Mouse (Mus musculus): ENCODE data around the gene Gm5737.
A peak's percentile ranks its signal among the peaks of the same experiment; 100 is the strongest.

Gene Gm5737

DNA sequence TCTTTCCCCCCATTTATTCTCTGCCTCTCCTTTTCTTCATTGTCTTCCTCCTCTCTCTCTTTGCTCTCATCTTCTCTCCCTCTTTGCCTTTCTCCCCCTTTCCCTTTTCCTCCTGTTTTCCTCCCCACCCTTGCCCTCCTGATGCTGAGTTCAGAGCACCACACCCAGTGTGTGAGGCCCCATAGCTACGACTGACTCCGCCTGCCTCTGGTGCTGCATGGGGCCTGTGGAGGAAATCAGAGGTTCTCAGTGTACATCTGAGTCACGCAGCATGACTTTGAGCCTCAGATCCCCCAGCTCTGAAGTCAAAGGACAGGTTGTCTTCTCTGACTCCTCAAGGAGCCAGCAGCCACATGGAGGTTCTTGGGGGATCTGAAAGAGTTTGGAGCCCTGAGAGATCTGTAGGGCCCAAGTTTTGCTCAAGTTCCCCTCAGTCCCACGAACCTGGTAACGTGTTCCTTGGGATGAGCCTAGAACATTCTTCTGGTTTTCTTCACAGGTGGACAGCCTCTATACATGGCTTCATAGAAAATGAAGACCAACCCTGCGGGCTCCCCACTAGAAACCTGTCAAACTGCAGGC is at the start of gene Gm5737:
TSS of gene Gm5737 (plus strand) at position 532 of the 582 bp plus-strand sequence.
- DNase-seq (ENCODE audit: low read depth in 1 of 2, low spot score in 2 of 2) = no peak

DNA sequence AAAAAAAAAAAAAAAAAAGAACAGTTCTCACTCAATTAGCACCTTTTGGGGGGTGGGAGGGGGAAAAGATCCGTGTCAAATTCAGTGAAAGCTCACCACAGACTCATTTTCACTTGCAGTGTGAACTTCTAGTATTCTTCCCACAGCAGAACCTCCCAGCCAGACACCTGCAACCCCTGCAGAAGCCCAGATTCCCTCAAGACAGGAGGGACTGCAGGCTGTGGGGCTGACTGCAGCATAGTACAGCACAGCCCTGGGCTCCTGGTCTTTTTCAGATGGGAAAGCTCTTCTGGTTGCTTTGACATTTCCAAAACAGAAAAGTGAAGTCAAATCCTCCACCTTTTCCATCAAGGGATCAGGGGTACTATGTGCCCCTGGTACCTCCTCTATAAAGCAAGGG is 44.8 kb upstream of the Gm5737 start:
- no peak for DNase-seq (ENCODE audit: low read depth in 1 of 2, low spot score in 2 of 2)

DNA sequence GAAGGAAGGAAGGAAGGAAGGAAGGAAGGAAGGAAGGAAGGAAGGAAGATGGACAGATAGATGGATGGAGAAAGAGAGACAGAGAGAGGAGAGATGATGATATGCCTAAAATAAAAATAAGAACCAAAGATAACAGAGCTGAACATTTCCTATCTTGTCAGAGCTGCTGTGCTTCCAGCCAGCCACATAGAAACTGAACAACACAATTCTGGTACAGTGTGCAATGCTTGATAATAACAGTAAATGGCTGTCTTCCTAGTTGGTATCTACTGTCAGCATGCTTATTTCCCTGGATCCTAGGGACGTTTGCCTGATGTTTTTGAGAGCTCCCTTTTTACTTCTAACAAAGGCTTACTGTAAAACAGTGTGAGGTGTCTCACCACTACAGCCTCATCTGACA is 40.8 kb upstream of the Gm5737 start:
- no peak for DNase-seq (ENCODE audit: low read depth in 1 of 2, low spot score in 2 of 2)

- DNase-seq (ENCODE audit: low read depth in 1 of 2, low spot score in 2 of 2) = no peak
Observed at GRCm38 (mm10) chr7:120778012-120778411, 34.2 kb upstream of the Gm5737 start.

GRCm38 (mm10) chr7:120795544-120795943 is 16.6 kb upstream of the Gm5737 start:
- DNase-seq (ENCODE audit: low read depth in 1 of 2, low spot score in 2 of 2) = no peak

- DNase-seq (ENCODE audit: low read depth in 1 of 2, low spot score in 2 of 2) = no peak
Observed at GRCm38 (mm10) chr7:120796369-120796768, 15.8 kb upstream of the Gm5737 start.

- no peak for DNase-seq (ENCODE audit: low read depth in 1 of 2, low spot score in 2 of 2)
Observed at GRCm38 (mm10) chr7:120803268-120803667, 8.9 kb upstream of the Gm5737 start.

GRCm38 (mm10) chr7:120809705-120810104 is 2.5 kb upstream of the Gm5737 start:
- DNase-seq (ENCODE audit: low read depth in 1 of 2, low spot score in 2 of 2) = no peak

DNA sequence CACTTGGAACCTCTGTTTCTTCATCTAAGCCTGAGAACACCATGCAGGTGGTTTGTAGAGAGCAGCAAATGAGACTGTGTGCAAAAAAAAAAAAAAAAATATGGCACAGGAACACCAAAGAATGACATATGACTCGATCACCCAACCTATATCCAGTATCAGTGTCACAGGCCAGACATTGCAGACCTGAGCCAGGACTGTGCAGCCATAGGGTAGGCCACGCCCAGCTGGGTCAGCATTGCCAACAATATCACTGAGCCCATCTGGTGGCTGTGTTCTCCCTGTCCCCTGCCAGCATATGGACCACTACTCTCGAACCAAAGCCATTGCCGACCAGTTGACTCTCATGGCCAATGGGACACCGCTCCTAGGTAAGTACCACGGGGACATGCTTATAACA is 5.4 kb downstream of the Gm5737 start:
- DNase-seq (ENCODE audit: low read depth in 1 of 2, low spot score in 2 of 2) = no peak

DNA sequence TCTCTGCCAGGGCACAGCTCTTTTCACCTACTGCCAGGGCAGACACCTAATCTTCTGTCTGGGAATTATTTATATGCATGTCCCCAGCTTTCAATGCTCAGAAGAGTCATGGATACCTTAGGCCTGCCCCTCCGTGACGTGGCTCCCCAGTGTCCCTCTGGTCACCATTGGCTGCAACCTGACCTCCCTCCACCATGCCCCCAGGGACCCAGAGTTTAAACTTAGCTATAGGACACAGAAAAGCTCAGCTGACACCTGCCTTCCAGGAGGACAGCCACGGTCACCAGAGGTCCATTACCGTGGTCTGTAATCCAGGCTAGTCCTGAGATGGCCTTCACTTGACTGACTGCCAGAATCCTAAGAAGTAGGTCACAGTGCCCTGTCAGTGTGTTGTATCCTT is 7.2 kb downstream of the Gm5737 start:
- no peak for DNase-seq (ENCODE audit: low read depth in 1 of 2, low spot score in 2 of 2)

DNA sequence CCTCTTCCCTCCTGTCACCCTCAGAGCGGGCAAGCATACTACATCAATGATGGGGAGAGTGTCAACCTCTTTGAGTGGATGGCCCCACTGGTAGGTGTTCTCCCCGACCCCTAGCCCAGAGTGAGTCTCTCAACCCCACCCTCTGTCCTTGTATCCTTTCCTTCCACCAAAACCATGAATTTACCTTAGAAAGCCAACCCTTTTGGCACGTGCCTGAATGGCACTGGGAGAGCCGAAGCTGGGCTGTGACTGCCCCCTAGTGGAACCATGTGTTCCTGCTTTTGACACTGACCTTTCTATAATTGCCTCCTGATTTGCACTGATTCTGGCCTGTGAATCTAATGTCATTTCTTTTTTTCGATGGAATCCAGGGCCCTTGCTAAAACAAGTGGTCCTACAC is 11.1 kb downstream of the Gm5737 start:
- peak in 1 of 2 experiments; percentile 26 for DNase-seq (ENCODE audit: low read depth in 1 of 2, low spot score in 2 of 2)

- no peak for DNase-seq (ENCODE audit: low read depth in 1 of 2, low spot score in 2 of 2)
Observed at GRCm38 (mm10) chr7:120825097-120825496, 12.9 kb downstream of the Gm5737 start.

- DNase-seq (ENCODE audit: low read depth in 1 of 2, low spot score in 2 of 2) = no peak
Observed at GRCm38 (mm10) chr7:120826408-120826807, 14.2 kb downstream of the Gm5737 start.

DNA sequence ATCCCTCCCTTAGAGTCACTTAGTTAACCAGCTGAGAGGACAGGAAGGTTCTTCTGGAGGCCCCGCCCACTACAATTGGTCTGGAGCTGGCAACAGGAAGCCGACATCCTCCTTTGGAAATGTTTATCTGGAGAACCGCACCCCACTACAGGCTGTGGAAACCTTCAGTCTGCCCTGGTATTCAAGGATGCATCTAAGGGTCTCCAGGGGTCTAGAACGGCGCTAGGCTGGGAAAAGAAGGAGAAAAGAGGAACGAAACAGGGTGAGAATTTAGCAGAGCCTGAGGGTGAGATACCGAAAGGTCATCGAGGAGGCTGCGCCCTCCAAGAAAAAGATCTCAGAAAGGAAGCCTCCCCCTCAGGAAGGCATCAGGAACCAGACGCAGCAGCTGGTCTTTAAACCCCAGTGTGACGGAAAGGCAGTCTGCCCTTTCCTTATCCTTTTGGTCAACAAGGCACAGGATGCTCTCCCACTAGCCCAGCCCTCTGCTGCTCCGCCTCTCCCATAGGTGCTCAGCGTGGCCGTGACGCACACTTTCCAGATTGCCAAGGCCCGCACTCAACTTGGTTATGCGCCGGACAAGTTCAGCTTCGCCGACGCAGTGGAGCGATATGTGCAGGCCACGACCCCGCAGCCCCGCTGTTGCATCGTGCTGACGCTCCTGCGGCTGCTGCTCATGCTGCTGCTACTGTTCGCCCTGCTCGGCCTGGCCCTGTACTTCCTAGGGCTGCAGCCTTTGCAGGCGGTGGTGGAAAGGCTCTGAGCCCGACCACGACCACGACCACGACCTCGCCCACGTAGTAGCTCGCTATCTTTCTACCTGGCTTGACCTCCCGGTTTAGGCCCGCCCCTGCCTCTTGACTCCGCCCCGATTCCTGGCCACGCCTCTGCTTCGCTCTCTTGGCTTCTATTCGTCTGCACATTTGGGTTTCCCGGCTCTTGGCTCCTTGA is 18.5 kb downstream of the Gm5737 start:
- DNase-seq (ENCODE audit: low read depth in 1 of 2, low spot score in 2 of 2) = peak in 1 of 2 experiments; percentile 25

DNA sequence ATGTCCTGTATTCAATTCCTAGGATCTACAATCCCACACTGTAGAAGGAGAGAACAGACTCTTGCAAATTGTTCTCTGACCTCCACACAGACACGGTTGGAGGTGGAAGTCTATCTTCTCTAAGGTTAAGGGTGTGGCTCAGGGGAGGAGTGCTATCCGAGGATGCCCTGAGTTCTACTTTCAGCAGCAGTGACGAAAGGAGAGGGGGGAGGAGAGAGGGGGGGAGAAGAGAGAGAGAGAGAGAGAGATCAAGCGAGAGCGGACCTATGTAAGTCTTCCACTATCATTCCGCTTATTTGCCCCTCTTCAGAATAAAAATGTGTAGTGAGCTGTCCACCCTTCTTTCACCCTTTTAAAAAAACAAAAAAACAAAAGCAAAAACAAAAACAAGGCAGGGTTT is 22.3 kb downstream of the Gm5737 start:
- no peak for DNase-seq (ENCODE audit: low read depth in 1 of 2, low spot score in 2 of 2)

DNA sequence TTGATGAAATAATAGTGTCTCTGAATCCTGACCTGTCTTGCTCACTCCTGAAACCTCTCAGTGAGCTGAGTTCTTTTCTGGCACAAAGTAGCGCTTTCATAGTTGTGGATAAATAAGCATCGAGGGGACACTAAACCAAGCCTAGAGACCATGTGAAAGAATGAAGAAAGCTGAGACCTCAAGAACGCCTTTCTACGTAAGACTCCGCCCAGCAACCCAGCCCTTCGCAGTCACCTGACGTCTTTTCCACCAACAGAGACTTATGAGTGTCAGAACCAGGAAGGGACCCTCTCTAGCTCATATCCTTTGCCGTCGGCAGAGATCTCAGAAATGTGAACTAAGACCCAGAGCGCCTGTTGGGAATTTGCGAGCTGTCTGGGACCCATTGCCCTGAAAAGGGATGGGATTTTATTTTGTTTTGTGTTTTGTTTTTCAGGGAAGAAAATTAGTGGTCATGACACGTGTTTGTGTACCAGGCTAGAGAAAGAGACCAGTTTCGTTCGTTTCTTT is 22.8 kb downstream of the Gm5737 start:
- peak in 1 of 2 experiments; percentile 44 for DNase-seq (ENCODE audit: low read depth in 1 of 2, low spot score in 2 of 2)

DNA sequence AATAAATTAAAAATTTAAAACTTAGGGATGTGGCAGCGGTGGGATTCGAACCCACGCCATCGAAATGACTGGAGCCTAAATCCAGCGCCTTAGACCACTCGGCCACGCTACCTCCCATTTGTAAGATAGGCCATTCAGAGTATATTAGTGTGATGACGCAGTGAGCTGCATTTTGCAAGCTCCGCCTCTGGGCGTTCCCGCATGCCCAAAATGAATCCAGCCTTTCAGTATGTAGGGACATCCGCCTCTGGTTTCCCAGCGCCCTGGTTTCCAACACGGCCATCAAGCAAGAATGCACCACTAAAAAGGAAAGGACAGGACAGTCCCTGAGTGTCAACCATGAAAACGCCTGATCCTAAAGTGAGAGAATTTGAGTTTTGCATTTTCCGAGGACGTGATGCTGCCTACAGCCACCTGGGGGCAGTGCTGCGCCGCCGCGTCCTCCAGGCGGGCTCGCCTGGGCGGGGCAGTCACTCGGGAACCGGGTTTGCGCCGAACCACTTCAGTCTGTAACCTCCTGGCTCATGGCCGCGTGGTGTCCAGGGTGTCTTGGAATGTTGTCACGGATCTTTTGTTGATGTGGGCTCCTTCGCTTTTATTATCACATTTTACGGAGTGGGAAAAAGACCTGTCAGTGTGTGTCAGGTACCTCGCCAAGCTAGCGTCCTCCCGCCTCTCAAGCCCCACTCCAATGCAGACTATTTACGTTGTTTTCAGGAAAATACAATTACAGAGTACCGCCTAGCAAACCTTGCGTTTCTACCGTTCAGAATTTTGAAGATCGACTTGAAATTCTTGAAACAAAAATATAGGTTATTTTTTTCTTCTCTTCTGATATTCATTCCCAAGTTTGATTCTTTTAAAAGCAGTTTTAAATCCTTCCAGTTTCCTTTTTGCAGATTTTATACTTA is 23.5 kb downstream of the Gm5737 start:
- peak; percentile 88 to 96 for DNase-seq (ENCODE audit: low read depth in 1 of 2, low spot score in 2 of 2)

- DNase-seq (ENCODE audit: low read depth in 1 of 2, low spot score in 2 of 2) = no peak
Observed at GRCm38 (mm10) chr7:120836361-120836760, 24.2 kb downstream of the Gm5737 start.

- DNase-seq (ENCODE audit: low read depth in 1 of 2, low spot score in 2 of 2) = no peak
Observed at GRCm38 (mm10) chr7:120838436-120839160, 26.4 kb downstream of the Gm5737 start.

DNA sequence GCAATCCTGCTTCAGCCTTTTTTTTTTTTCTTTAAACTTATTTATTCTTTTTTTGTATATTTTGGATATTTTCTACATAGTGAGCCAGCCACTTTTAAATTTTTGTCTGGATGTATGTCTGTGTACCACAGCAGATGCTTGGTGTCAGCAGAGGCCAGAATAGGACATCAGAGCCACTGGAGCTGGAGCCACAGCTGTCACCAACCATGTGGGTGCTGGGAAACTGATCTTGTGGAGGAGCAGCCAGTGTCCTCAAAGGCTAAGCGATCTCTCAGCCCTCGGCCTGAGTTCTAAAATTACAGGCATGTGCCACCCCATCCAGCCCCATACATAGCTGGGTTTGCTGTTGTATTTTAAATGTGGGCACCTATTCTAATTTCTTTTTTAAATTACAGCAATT is 27.6 kb downstream of the Gm5737 start:
- DNase-seq (ENCODE audit: low read depth in 1 of 2, low spot score in 2 of 2) = no peak
